Mouse (Mus musculus) heart, embryonic 15.5 days (tissue): Measurements from ENCODE around the gene B3galt2. TPM values are rescaled to one million over a fixed set of nuclear protein-coding genes. Genes with fewer than 3 reads are reported as not detected.

Experiments
- ATAC-seq: fragments of 200-750 bp; cut with Nextera tagmentation; replicated peaks from 2 replicates; pipeline ENCODE4 v1.8.0; 2017; ENCODE audit warnings: low read depth, moderate TSS enrichment; ENCODE audit not compliant: insufficient number of reproducible peaks, insufficient read depth, low FRiP score
- H3K27ac ChIP-seq: fragments of 300-500 bp; sonication (generic); 2 replicates; pipeline ENCODE4 v1.5.1; 2015; ENCODE audit warnings: mild to moderate bottlenecking, inconsistent platforms
- H3K27me3 ChIP-seq: fragments of 300-500 bp; sonication (generic); 2 replicates; pipeline ENCODE4 v1.6.1; 2015; ENCODE audit warnings: inconsistent platforms
- H3K36me3 ChIP-seq: fragments of 300-500 bp; sonication (generic); 2 replicates; pipeline ENCODE4 v1.6.1; 2015; ENCODE audit warnings: mild to moderate bottlenecking, inconsistent platforms
- H3K4me1 ChIP-seq: fragments of 300-500 bp; sonication (generic); replicated peaks from 2 replicates; pipeline ENCODE4 v1.6.1; 2015; ENCODE audit warnings: inconsistent platforms
- H3K4me2 ChIP-seq: fragments of 300-500 bp; sonication (generic); 2 replicates; pipeline ENCODE4 v1.6.1; 2015; ENCODE audit warnings: inconsistent platforms, mild to moderate bottlenecking, moderate library complexity
- H3K4me3 ChIP-seq: fragments of 300-500 bp; sonication (generic); 2 replicates; pipeline ENCODE4 v1.5.1; 2015; ENCODE audit warnings: mild to moderate bottlenecking, inconsistent platforms
- H3K9ac ChIP-seq: fragments of 300-500 bp; sonication (generic); 2 replicates; pipeline ENCODE4 v1.6.1; 2015; ENCODE audit warnings: mild to moderate bottlenecking, inconsistent platforms
- H3K9me3 ChIP-seq: fragments of 300-500 bp; sonication (generic); replicated peaks from 2 replicates; pipeline ENCODE4 v1.6.1; 2016; ENCODE audit warnings: inconsistent platforms
- WGBS: fragments of 180-500 bp; shearing (Covaris S2); methylation state at CpG from one replicate; pipeline ENCODE4 v1.1.7; 2015; ENCODE audit warnings: mixed read lengths; 5-methylcytosine and 5-hydroxymethylcytosine counted together
- polyA plus RNA-seq: library from polyadenylated mRNA; unstranded; fragments of >200 nt; fragmentation: Nextera tagmentation; extraction: Ambion mirVana; gene quantifications from 2 replicates; pipeline ENCODE4 v1.2.1, GENCODE M21; 2015

B3galt2 gene
- 0.18 TPM in 2 replicates for polyA plus RNA-seq

DNA sequence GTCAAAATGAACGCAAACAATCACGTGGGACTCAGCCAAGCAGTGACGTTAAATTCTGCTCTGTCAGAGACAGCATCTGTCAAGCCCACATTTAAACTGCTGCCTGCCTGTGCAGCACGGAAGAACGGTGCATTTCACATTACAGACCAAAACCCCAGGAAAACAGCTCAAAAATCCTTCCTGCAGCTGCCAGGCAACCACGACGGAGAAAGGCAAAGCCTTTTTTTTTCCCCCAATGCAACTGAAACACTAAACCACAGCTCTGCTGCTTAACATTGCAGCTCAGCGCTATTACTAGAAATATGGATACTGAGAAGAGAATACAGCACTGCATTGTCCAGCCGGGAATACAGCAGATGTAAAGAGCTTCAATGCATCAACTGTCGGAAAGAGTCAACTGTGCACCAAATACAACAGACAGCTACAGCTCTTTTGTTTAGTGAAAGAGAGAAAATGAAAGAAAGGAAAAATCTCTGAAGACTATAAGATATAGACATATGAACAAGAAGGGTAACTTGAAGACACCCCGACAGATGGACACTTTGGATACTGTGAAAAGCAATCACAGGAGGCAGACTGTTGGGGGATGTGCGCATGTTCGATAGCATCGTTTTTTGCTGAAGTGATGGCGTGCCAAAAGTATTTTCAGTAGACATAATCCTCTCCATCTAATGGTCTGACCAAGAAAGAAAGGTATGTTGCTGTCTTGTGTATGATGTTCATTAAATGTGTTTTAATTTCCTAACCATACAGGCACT lies at the start of gene B3galt2:
TSS of gene B3galt2 (plus strand) at position 15 of the 758 bp plus-strand sequence.
- H3K4me1 ChIP-seq: peaks cover 2% of the 10 kb centered on the region; the same call in 1 of the 2 replicates
- peak within 1 kb of the TSS; percentile 24; the same call in 1 of the 2 replicates for H3K4me3 ChIP-seq
- WGBS: 65% methylated on average over 15 of the region's 15 CpGs
- H3K9me3 ChIP-seq: no peaks in the 10 kb centered on the region
- ATAC-seq: no peak
- H3K9ac ChIP-seq: no peak within 1 kb of the TSS
- H3K27me3 ChIP-seq: no peaks in the 10 kb centered on the region
- 0 out of 2 replicates have a peak within 1 kb of the TSS, but pooled peaks have one; percentile 45 for H3K27ac ChIP-seq
- peak within 1 kb of the TSS; percentile 45 for H3K4me2 ChIP-seq
- H3K36me3 ChIP-seq: no peaks in the 10 kb centered on the region

DNA sequence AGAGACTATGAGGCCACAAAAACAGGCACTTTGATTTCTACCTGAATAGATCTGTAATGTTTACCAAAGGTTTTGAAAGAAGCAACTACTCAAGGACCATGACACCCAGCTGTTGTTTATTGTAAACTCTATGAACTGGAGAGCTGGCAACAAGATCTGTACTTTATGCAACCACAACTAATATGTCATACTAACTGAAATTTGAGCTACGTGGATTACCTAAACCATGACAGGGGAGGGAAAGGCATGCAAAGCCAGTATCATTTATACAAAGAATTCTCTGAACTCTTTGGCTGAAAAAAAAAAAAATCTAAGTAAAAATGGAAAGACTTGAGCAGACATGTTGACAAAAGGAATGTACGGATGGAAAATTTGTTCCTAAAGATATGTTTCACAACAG lies 43.6 kb upstream of the B3galt2 start:
- Histone ChIP-seq H3K27me3 (no peaks in the 10 kb centered on the region), H3K9me3 (no peaks in the 10 kb centered on the region), H3K36me3 (no peaks in the 10 kb centered on the region), H3K27ac (no peak overlapping the region), H3K9ac (no peak overlapping the region), H3K4me2 (no peak overlapping the region), H3K4me1 (no peaks in the 10 kb centered on the region), H3K4me3 (no peak overlapping the region)
- WGBS: 79% methylated on average over 2 of the region's 2 CpGs
- no peak for ATAC-seq

DNA sequence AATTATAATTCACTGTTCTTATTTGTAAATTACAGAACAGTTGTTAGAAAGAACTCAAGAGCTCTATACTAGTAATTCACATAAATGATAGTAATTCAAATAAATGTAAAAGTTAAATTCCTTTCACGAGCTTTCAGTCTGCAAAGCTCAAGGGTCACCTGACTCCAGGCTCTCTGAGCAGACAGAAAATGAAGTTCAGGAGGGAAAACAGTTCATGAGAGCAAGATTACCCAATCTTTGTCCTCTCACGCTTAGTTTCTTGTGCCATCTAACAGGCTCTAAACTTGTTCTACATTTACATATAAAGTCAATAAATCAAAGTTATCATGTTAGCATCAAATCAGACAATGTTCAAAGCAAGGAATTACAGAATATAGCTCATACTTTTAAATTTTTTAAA lies 31.6 kb upstream of the B3galt2 start:
- ATAC-seq: no peak
- Histone ChIP-seq H3K4me3 (no peak overlapping the region), H3K4me2 (no peak overlapping the region), H3K36me3 (peaks cover 10% of the 10 kb centered on the region), H3K27me3 (no peaks in the 10 kb centered on the region), H3K4me1 (no peaks in the 10 kb centered on the region), H3K9me3 (no peaks in the 10 kb centered on the region), H3K27ac (no peak overlapping the region), H3K9ac (no peak overlapping the region)
- 81% methylated on average over 2 of the region's 2 CpGs for WGBS

DNA sequence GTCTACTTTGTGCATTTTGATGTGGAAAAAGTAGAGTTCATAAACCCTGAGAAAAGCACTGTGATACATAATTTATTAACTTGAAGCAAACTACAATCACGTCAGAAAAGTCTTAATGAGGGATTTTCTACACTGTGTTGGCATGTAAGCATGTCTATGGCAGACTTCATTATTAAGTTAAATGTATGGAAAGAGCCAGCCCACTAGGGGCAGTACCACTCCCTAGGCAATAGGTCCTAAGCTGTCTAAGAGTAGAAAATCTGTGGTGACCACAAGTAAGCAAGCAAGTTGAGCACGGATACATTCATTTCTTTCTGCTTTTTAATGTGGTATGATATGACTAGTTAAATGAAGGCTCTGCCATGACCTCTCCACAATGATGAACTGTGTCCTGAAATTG lies 27.6 kb upstream of the B3galt2 start:
- Histone ChIP-seq H3K4me3 (no peak overlapping the region), H3K4me2 (no peak overlapping the region), H3K27ac (no peak overlapping the region), H3K9me3 (no peaks in the 10 kb centered on the region), H3K4me1 (no peaks in the 10 kb centered on the region), H3K36me3 (peaks cover 18% of the 10 kb centered on the region), H3K9ac (no peak overlapping the region), H3K27me3 (no peaks in the 10 kb centered on the region)
- 96% methylated on average over 2 of the region's 2 CpGs for WGBS
- no peak for ATAC-seq

DNA sequence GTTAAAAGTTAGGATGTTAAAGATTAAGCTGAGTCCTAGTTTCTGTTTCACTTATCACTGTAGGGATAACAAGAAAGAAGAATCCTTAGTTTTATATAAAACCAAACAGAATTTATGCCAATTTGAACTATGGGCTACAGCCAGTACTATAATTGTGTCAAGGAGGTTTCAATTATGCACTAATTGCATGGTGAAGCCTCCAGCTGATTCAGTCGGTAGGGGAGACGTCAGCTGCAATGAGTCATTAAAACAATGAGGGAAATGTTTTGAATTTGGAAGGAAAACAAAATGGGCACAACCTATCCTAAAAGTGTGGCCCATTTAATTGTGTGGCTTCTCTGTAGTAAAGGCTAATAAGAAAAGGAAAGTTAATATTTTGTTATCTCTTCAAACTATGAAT lies 20.7 kb upstream of the B3galt2 start:
- Histone ChIP-seq H3K27ac (no peak overlapping the region), H3K4me1 (no peaks in the 10 kb centered on the region), H3K27me3 (no peaks in the 10 kb centered on the region), H3K36me3 (peaks cover 13% of the 10 kb centered on the region), H3K4me2 (no peak overlapping the region), H3K4me3 (no peak overlapping the region), H3K9ac (no peak overlapping the region), H3K9me3 (no peaks in the 10 kb centered on the region)
- ATAC-seq: no peak
- 67% methylated on average over 2 of the region's 2 CpGs for WGBS

DNA sequence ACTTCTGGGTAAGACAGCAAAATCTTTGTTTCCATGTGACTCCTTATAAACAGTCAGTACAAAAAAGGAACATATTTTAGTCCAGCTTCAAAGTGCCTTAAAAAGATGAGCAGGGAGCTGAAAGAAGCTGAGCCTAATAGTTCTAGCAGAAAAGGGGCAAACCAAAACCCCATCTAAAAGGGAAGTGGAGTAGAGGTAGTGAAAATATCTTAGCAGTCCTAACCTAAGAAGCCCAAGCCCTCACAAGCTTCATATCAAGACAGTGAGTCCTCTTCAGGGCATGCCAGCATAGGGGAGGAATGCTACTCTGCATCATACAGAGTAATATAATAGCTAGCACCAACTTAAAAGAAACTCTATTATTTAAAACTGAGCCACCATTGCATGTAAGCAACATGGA lies 18.5 kb upstream of the B3galt2 start:
- H3K4me3 ChIP-seq: no peak overlapping the region
- no peaks in the 10 kb centered on the region for H3K9me3 ChIP-seq
- no peaks in the 10 kb centered on the region for H3K27me3 ChIP-seq
- H3K9ac ChIP-seq: no peak overlapping the region
- no peak overlapping the region for H3K27ac ChIP-seq
- ATAC-seq: no peak
- no peaks in the 10 kb centered on the region for H3K4me1 ChIP-seq
- peaks cover 24% of the 10 kb centered on the region for H3K36me3 ChIP-seq
- no peak overlapping the region for H3K4me2 ChIP-seq

DNA sequence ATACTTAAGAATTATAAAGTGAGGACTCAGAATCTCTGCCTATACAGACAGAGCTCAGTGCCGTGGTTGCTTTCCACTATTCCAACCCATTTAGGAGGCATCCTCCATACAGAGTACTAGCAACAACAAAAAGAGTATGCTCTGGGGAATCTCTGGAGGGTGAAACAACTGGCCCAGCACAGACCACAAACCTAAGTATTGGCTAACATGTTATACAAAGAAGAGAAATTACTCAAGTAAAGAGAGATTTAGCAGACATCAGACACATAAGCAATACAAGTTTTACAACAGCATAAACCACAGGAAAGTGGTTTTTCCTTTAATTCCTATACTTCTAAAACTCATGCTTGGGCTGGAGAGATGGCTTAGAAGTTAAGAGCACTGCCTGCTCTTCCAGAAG lies 17.8 kb upstream of the B3galt2 start:
- no peaks in the 10 kb centered on the region for H3K4me1 ChIP-seq
- no peak overlapping the region for H3K9ac ChIP-seq
- no peak overlapping the region for H3K4me2 ChIP-seq
- no peak overlapping the region for H3K4me3 ChIP-seq
- no peaks in the 10 kb centered on the region for H3K9me3 ChIP-seq
- H3K27me3 ChIP-seq: no peaks in the 10 kb centered on the region
- H3K36me3 ChIP-seq: peaks cover 25% of the 10 kb centered on the region
- H3K27ac ChIP-seq: no peak overlapping the region
- no peak for ATAC-seq
- 83% methylated on average over 1 of the region's 1 CpGs for WGBS

DNA sequence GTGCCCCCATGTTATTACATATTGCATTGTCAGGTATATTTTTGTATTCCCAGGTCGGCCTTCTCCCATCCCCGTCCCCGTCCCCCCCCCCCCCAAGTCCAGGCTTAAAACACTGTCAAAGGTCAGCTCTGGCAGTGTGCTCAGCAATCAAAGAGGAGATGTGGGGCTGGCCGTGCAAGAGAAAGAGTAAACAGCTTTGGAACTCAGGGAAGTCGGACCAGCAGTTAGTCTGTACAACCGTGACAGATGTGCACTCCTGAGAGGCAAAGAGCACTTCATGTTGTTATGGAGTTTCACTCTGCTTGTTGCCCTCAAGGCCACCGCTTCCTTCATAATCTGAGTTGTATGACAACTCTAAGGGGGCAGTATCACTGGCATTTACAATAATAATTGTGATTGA lies 9.1 kb upstream of the B3galt2 start:
- ATAC-seq: no peak
- H3K4me1 ChIP-seq: no peaks in the 10 kb centered on the region
- WGBS: 69% methylated on average over 7 of the region's 7 CpGs

DNA sequence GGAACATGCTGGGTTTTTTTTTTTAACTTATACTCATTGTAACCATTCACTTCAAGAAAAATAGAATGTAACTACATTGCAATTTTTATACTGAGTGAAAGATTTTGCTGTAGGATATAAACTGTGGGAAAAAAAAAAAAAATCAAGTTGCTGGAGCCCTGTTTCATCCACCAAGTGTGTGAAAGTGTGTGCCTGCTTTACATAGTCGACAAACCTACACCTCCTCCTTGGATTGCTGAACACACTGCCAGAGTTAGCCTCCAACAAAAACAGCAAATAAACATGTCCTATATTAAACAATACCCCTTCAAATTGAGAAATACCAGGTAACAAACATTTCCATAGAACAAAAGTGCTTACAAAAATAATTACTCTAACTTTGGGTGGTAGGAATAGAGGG lies 8.1 kb upstream of the B3galt2 start:
- WGBS: 73% methylated on average over 1 of the region's 1 CpGs
- Histone ChIP-seq H3K9ac (no peak overlapping the region), H3K4me3 (no peak overlapping the region), H3K36me3 (no peaks in the 10 kb centered on the region), H3K9me3 (no peaks in the 10 kb centered on the region), H3K27ac (no peak overlapping the region), H3K4me2 (no peak overlapping the region), H3K4me1 (no peaks in the 10 kb centered on the region), H3K27me3 (no peaks in the 10 kb centered on the region)
- ATAC-seq: no peak

More for the DNA sequence above, 9.1 kb upstream of the B3galt2 start:
- H3K9ac ChIP-seq: no peak overlapping the region
- H3K9me3 ChIP-seq: no peaks in the 10 kb centered on the region
- peaks cover 7% of the 10 kb centered on the region for H3K36me3 ChIP-seq
- no peak overlapping the region for H3K4me3 ChIP-seq
- no peaks in the 10 kb centered on the region for H3K27me3 ChIP-seq
- H3K4me2 ChIP-seq: no peak overlapping the region
- H3K27ac ChIP-seq: no peak overlapping the region

DNA sequence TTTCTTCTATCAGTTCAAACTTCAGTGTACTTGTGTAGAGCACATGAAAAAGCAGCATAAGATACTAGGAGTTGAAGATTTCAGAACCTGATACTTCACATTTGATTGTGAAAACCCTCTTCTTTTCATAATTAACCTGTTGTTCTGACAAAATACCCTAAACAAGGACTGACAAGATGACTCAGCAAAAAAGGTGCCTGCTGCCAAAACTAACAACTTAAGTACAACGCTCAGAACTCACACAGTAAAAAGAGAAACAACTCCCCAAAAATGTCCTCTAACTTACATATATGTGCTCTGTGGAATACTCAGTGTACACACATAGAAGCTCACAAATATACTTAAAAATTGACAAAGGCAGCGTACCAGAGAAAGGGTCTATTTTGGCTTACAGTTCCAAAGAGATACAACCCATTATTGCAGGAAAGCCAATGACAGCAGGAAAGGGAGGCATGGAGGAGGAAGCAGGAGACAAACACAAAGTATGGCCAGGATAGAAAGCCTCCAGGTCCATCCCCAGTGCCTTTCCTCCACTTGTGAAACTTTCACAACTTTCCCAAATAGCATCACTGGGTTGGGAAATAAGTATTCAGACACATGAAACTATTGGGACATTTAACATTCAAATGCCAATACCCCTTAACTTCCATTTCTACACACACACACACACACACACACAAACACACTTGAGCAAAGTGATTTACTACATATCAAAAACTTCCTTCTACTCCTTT lies 7.4 kb upstream of the B3galt2 start:
- no peak for ATAC-seq
- Histone ChIP-seq H3K9ac (no peak overlapping the region), H3K27me3 (no peaks in the 10 kb centered on the region), H3K4me1 (no peaks in the 10 kb centered on the region), H3K36me3 (no peaks in the 10 kb centered on the region), H3K27ac (no peak overlapping the region), H3K9me3 (no peaks in the 10 kb centered on the region), H3K4me3 (no peak overlapping the region), H3K4me2 (no peak overlapping the region)
- 75% methylated on average over 2 of the region's 2 CpGs for WGBS

DNA sequence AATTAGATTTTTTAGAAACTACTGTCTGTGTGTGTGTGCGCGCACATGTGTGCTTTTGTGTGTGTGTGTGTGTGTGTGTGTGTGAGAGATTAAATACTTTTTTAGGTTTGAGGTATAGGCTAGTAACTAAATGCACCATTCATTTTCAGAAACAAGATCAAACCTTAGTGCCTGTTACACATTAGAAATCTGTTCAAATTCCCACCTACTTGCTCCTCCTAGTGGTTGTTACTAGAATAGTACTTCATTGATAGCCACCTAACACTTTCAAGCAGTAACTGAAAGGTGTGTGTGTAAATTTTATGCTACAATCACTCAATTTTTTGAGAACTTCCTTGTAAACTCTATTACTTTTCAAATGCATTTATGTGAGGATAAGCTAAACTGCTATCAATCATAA lies 3.8 kb downstream of the B3galt2 start:
- WGBS: 94% methylated on average over 2 of the region's 2 CpGs
- Histone ChIP-seq H3K9me3 (no peaks in the 10 kb centered on the region), H3K4me1 (peaks cover 2% of the 10 kb centered on the region; the same call in 1 of the 2 replicates), H3K36me3 (no peaks in the 10 kb centered on the region), H3K9ac (no peak overlapping the region), H3K4me2 (no peak overlapping the region), H3K27ac (no peak overlapping the region), H3K4me3 (no peak overlapping the region), H3K27me3 (no peaks in the 10 kb centered on the region)
- no peak for ATAC-seq
